Mouse (Mus musculus): Measurements from ENCODE around the gene Ndufs6. TPM values are rescaled to one million over a fixed set of nuclear protein-coding genes. Genes with fewer than 3 reads are reported as not detected.

Ndufs6 gene
- total RNA-seq, 2 experiments from 2014 or later = 177 to 187 TPM

GRCm38 (mm10) chr13:73271336-73272242, 56.8 kb downstream of the Ndufs6 start:
- H3K4me3 ChIP-seq = no peak overlapping the region
- intact Hi-C loops (cut with DNase I) = no loop called here
- H3K27ac ChIP-seq = no peak overlapping the region
- no peak for DNase-seq (ENCODE audit: extremely low spot score in 1 of 2, low spot score in 2 of 2)
- no peak for TF ChIP-seq CTCF (IDR thresholded peaks at IDR 0.05)

GRCm38 (mm10) chr13:73270451-73271081, 57.8 kb downstream of the Ndufs6 start:
- intact Hi-C loops (cut with DNase I) = no loop called here
- TF ChIP-seq CTCF (IDR thresholded peaks at IDR 0.05) = no peak
- no peak for DNase-seq (ENCODE audit: extremely low spot score in 1 of 2, low spot score in 2 of 2)
- no peak overlapping the region for H3K4me3 ChIP-seq
- H3K27ac ChIP-seq = no peak overlapping the region

- no peak for TF ChIP-seq CTCF (IDR thresholded peaks at IDR 0.05)
- H3K27ac ChIP-seq = no peak overlapping the region
- H3K4me3 ChIP-seq = no peak overlapping the region
- no peak for DNase-seq (ENCODE audit: extremely low spot score in 1 of 2, low spot score in 2 of 2)
- intact Hi-C loops (cut with DNase I) = loop anchor here (5.0 kb wide), 1 partner anchor 973 kb away; no protein-coding TSS in a partner anchor
Measured at GRCm38 (mm10) chr13:73269891-73270290, 58.5 kb downstream of the Ndufs6 start.

Other genes starting within 250 kb of the Ndufs6 start
- gene Irx4, start 68.1 kb downstream of the Ndufs6 start, total RNA-seq (2021) = not detected
- gene Mrpl36, start within 50 bp of the Ndufs6 start, total RNA-seq (2021) = 10 to 100 TPM; 34.1 to 36.9 TPM
- gene Lpcat1, start 138.7 kb upstream of the Ndufs6 start, total RNA-seq (2021) = 10 to 100 TPM; 40.8 to 47.2 TPM
- gene Slc6a3, start 208.2 kb upstream of the Ndufs6 start, total RNA-seq (2021) = under 1 TPM in 1 of 2 experiments, not detected in 1; 0.12 TPM